Mouse (Mus musculus): Measurements from ENCODE around the gene Hoga1. TPM values are rescaled to one million over a fixed set of nuclear protein-coding genes. Genes with fewer than 3 reads are reported as not detected.

Gene Hoga1
- polyA plus RNA-seq (2017; shearing (Covaris generic)) = not detected

GRCm38 (mm10) chr19:42045269-42046102 is at the start of gene Hoga1:
Gene Hoga1 (plus strand): TSS chr19:42045610.

GRCm38 (mm10) chr19:42035456-42036248 is 9.8 kb upstream of the Hoga1 start, which contains the start of gene Ankrd2:
Gene Ankrd2 (plus strand): TSS chr19:42036000.

GRCm38 (mm10) chr19:42051948-42052347 is 6.5 kb downstream of the Hoga1 start, which contains the start of gene 4933411K16Rik:
Gene 4933411K16Rik (plus strand): TSS chr19:42052248.

GRCm38 (mm10) chr19:42086166-42086565 is 40.8 kb downstream of the Hoga1 start, which contains the start of gene Morn4:
Gene Morn4 (minus strand): TSS chr19:42086357.

GRCm38 (mm10) chr19:42089748-42090595 is 44.6 kb downstream of the Hoga1 start, which contains the start of gene Pi4k2a:
Gene Pi4k2a (plus strand): TSS chr19:42090470.

Other genes starting within 250 kb of the Hoga1 start
- gene Arhgap19, start 243.6 kb upstream of the Hoga1 start, polyA plus RNA-seq (2017; shearing (Covaris generic)) = 4.9 TPM
- gene Frat1, start 215.6 kb upstream of the Hoga1 start, polyA plus RNA-seq (2017; shearing (Covaris generic)) = 1.5 TPM
- 1.0 TPM for gene Frat2, start 197.5 kb upstream of the Hoga1 start, polyA plus RNA-seq (2017; shearing (Covaris generic))
- gene Rrp12, start 149.4 kb upstream of the Hoga1 start, polyA plus RNA-seq (2017; shearing (Covaris generic)) = 25.8 TPM
- gene Pgam1, start 133.7 kb upstream of the Hoga1 start, polyA plus RNA-seq (2017; shearing (Covaris generic)) = 159 TPM
- 91.1 TPM for gene Exosc1, start 112.2 kb upstream of the Hoga1 start, polyA plus RNA-seq (2017; shearing (Covaris generic))
- gene Zdhhc16, start 112.1 kb upstream of the Hoga1 start, polyA plus RNA-seq (2017; shearing (Covaris generic)) = 88.9 TPM
- gene Mms19, start 64.5 kb upstream of the Hoga1 start, polyA plus RNA-seq (2017; shearing (Covaris generic)) = 88.1 TPM
- gene Ubtd1, start 63.8 kb upstream of the Hoga1 start, polyA plus RNA-seq (2017; shearing (Covaris generic)) = 7.1 TPM
- gene Ankrd2, start 9.6 kb upstream of the Hoga1 start, polyA plus RNA-seq (2017; shearing (Covaris generic)) = not detected
- gene 4933411K16Rik, start 6.6 kb downstream of the Hoga1 start, polyA plus RNA-seq (2017; shearing (Covaris generic)) = not detected
- 1.8 TPM for gene Morn4, start 40.7 kb downstream of the Hoga1 start, polyA plus RNA-seq (2017; shearing (Covaris generic))
- 3.3 TPM for gene Pi4k2a, start 44.9 kb downstream of the Hoga1 start, polyA plus RNA-seq (2017; shearing (Covaris generic))
- 6.7 TPM for gene Avpi1, start 83.4 kb downstream of the Hoga1 start, polyA plus RNA-seq (2017; shearing (Covaris generic))
- 3.9 TPM for gene Marveld1, start 101.8 kb downstream of the Hoga1 start, polyA plus RNA-seq (2017; shearing (Covaris generic))
- 76.9 TPM for gene Zfyve27, start 118.3 kb downstream of the Hoga1 start, polyA plus RNA-seq (2017; shearing (Covaris generic))
- not detected for gene Sfrp5, start 156.6 kb downstream of the Hoga1 start, polyA plus RNA-seq (2017; shearing (Covaris generic))
- not detected for gene Golga7b, start 202.0 kb downstream of the Hoga1 start, polyA plus RNA-seq (2017; shearing (Covaris generic))